Mouse (Mus musculus): ENCODE results near the gene Slc25a35. TPM values are rescaled to one million over a fixed set of nuclear protein-coding genes. Genes with fewer than 3 reads are reported as not detected.
"Not testable (repeated sequence)": the region's sequence is repeated elsewhere in the genome, so short reads cannot be mapped to it uniquely, and the experiment has no call there.

Slc25a35 gene
- polyA plus RNA-seq, 1 experiment from 2014 or later, result 4.3 TPM

- ATAC-seq (peak; percentile 70), DNase-seq (ENCODE audit: low spot score) (peak; percentile 54)
- H3K36me3 ChIP-seq (ENCODE audit: insufficient read depth, low read length), result no peaks in the 10 kb centered on the region
- 0 out of 2 replicates have a peak, but pooled peaks cover 2% of the 10 kb centered on the region for H3K4me1 ChIP-seq (ENCODE audit: insufficient read depth, low read depth, low read length)
- TF ChIP-seq CTCF (IDR thresholded peaks at IDR 0.05) (no peak), EP300 (IDR thresholded peaks at IDR 0.05) (no peak)
- WGBS, result 29% methylated on average over 8 of the region's 8 CpGs
- peak within 1 kb of the TSS; percentile 33 for H3K4me3 ChIP-seq (ENCODE audit: low read depth, low read length)
- H3K27me3 ChIP-seq (replicated peaks; ENCODE audit: insufficient read depth, low read length), result peaks cover 4% of the 10 kb centered on the region; the same call in 1 of the 2 replicates
- 0 out of 2 replicates have a peak within 1 kb of the TSS, but pooled peaks have one; percentile 9 for H3K9ac ChIP-seq (replicated peaks; ENCODE audit: low read depth)
- peak within 1 kb of the TSS; percentile 79 for H3K27ac ChIP-seq (ENCODE audit: low read length)
- peak within 1 kb of the TSS; percentile 55 for H3K4me2 ChIP-seq (replicated peaks; ENCODE audit: low read depth, low read length)
- H3K9me3 ChIP-seq (ENCODE audit: low read length), result no peaks in the 10 kb centered on the region
Measured at GRCm38 (mm10) chr11:68957308-68957707, 10.6 kb upstream of the Slc25a35 start, which contains the start of gene Arhgef15. Arhgef15 (minus strand) TSS chr11:68957480.

- no peak overlapping the region for H3K9ac ChIP-seq (replicated peaks; ENCODE audit: low read depth)
- 100% methylated on average over 1 of the region's 1 CpGs for WGBS
- no peak overlapping the region for H3K4me3 ChIP-seq (ENCODE audit: low read depth, low read length)
- DNase-seq (ENCODE audit: low spot score) (no peak), ATAC-seq (no peak)
- peaks cover 4% of the 10 kb centered on the region; the same call in 1 of the 2 replicates for H3K27me3 ChIP-seq (replicated peaks; ENCODE audit: insufficient read depth, low read length)
- no peaks in the 10 kb centered on the region for H3K36me3 ChIP-seq (ENCODE audit: insufficient read depth, low read length)
- TF ChIP-seq CTCF (IDR thresholded peaks at IDR 0.05), result no peak
- no peak for TF ChIP-seq EP300 (IDR thresholded peaks at IDR 0.05)
- 0 out of 2 replicates have a peak overlapping the region, but pooled peaks have one; percentile 79 for H3K27ac ChIP-seq (ENCODE audit: low read length)
- no peaks in the 10 kb centered on the region for H3K9me3 ChIP-seq (ENCODE audit: low read length)
- 0 out of 2 replicates have a peak, but pooled peaks cover 2% of the 10 kb centered on the region for H3K4me1 ChIP-seq (ENCODE audit: insufficient read depth, low read depth, low read length)
- no peak overlapping the region for H3K4me2 ChIP-seq (replicated peaks; ENCODE audit: low read depth, low read length)
Measured at GRCm38 (mm10) chr11:68957971-68958370, 10.0 kb upstream of the Slc25a35 start.

GRCm38 (mm10) chr11:68961596-68961995 lies 6.3 kb upstream of the Slc25a35 start:
- H3K4me1 ChIP-seq (ENCODE audit: insufficient read depth, low read depth, low read length), result no peaks in the 10 kb centered on the region
- ATAC-seq (no peak), DNase-seq (ENCODE audit: low spot score) (no peak)
- H3K27me3 ChIP-seq (replicated peaks; ENCODE audit: insufficient read depth, low read length), result no peaks in the 10 kb centered on the region
- H3K4me3 ChIP-seq (ENCODE audit: low read depth, low read length), result no peak overlapping the region
- TF ChIP-seq EP300 (IDR thresholded peaks at IDR 0.05) (no peak), CTCF (IDR thresholded peaks at IDR 0.05) (no peak)
- H3K4me2 ChIP-seq (replicated peaks; ENCODE audit: low read depth, low read length), result no peak overlapping the region
- no peaks in the 10 kb centered on the region for H3K9me3 ChIP-seq (ENCODE audit: low read length)
- no peak overlapping the region for H3K9ac ChIP-seq (replicated peaks; ENCODE audit: low read depth)
- no peaks in the 10 kb centered on the region for H3K36me3 ChIP-seq (ENCODE audit: insufficient read depth, low read length)
- H3K27ac ChIP-seq (ENCODE audit: low read length), result no peak overlapping the region
- 40% methylated on average over 3 of the region's 3 CpGs for WGBS

GRCm38 (mm10) chr11:68962159-68962558 lies 5.8 kb upstream of the Slc25a35 start:
- H3K9ac ChIP-seq (replicated peaks; ENCODE audit: low read depth); H3K4me3 ChIP-seq (ENCODE audit: low read depth, low read length); H3K36me3 ChIP-seq (ENCODE audit: insufficient read depth, low read length); H3K27me3 ChIP-seq (replicated peaks; ENCODE audit: insufficient read depth, low read length); H3K27ac ChIP-seq (ENCODE audit: low read length); DNase-seq (ENCODE audit: low spot score); H3K9me3 ChIP-seq (ENCODE audit: low read length); H3K4me1 ChIP-seq (ENCODE audit: insufficient read depth, low read depth, low read length); H3K4me2 ChIP-seq (replicated peaks; ENCODE audit: low read depth, low read length); ATAC-seq: not testable (repeated sequence)
- 18% methylated on average over 11 of the region's 11 CpGs for WGBS

GRCm38 (mm10) chr11:68963405-68963804 lies 4.5 kb upstream of the Slc25a35 start:
- WGBS, result 61% methylated on average over 2 of the region's 2 CpGs
- ATAC-seq, result no peak

GRCm38 (mm10) chr11:68965050-68965449 lies 2.9 kb upstream of the Slc25a35 start:
- no peak for ATAC-seq

More at GRCm38 (mm10) chr11:68963405-68963804, 4.5 kb upstream of the Slc25a35 start:
- H3K9ac ChIP-seq (replicated peaks; ENCODE audit: low read depth), result no peak overlapping the region
- no peak overlapping the region for H3K4me2 ChIP-seq (replicated peaks; ENCODE audit: low read depth, low read length)
- no peaks in the 10 kb centered on the region for H3K9me3 ChIP-seq (ENCODE audit: low read length)
- H3K36me3 ChIP-seq (ENCODE audit: insufficient read depth, low read length), result no peaks in the 10 kb centered on the region
- H3K4me1 ChIP-seq (ENCODE audit: insufficient read depth, low read depth, low read length), result peaks cover 3% of the 10 kb centered on the region; the same call in 1 of the 2 replicates
- H3K27me3 ChIP-seq (replicated peaks; ENCODE audit: insufficient read depth, low read length), result no peaks in the 10 kb centered on the region
- DNase-seq (ENCODE audit: low spot score), result no peak
- TF ChIP-seq CTCF (IDR thresholded peaks at IDR 0.05) (no peak), EP300 (IDR thresholded peaks at IDR 0.05) (no peak)
- H3K27ac ChIP-seq (ENCODE audit: low read length), result no peak overlapping the region
- H3K4me3 ChIP-seq (ENCODE audit: low read depth, low read length), result no peak overlapping the region

More at GRCm38 (mm10) chr11:68965050-68965449, 2.9 kb upstream of the Slc25a35 start:
- no peak overlapping the region for H3K9ac ChIP-seq (replicated peaks; ENCODE audit: low read depth)
- DNase-seq (ENCODE audit: low spot score), result no peak
- H3K36me3 ChIP-seq (ENCODE audit: insufficient read depth, low read length), result no peaks in the 10 kb centered on the region
- H3K4me2 ChIP-seq (replicated peaks; ENCODE audit: low read depth, low read length), result no peak overlapping the region
- H3K27ac ChIP-seq (ENCODE audit: low read length), result no peak overlapping the region
- H3K9me3 ChIP-seq (ENCODE audit: low read length), result no peaks in the 10 kb centered on the region
- H3K4me3 ChIP-seq (ENCODE audit: low read depth, low read length), result no peak overlapping the region
- peaks cover 7% of the 10 kb centered on the region; the same call in 1 of the 2 replicates for H3K4me1 ChIP-seq (ENCODE audit: insufficient read depth, low read depth, low read length)
- TF ChIP-seq CTCF (IDR thresholded peaks at IDR 0.05), result no peak
- no peak for TF ChIP-seq EP300 (IDR thresholded peaks at IDR 0.05)
- no peaks in the 10 kb centered on the region for H3K27me3 ChIP-seq (replicated peaks; ENCODE audit: insufficient read depth, low read length)

Data from lung, postnatal 0 days (tissue).